Mouse (Mus musculus): ENCODE results near the gene Dpp10. TPM values are rescaled to one million over a fixed set of nuclear protein-coding genes. Genes with fewer than 3 reads are reported as not detected.

Dpp10 gene
- polyA plus RNA-seq, 1 experiment: 71.1 TPM

GRCm38 (mm10) chr1:124002797-124003196, 42.6 kb downstream of the Dpp10 start:
- Histone ChIP-seq H3K27ac (ENCODE audit: insufficient read depth, low read length) (no peak overlapping the region), H3K4me1 (ENCODE audit: control insufficient read depth, insufficient read depth, low read length) (no peaks in the 10 kb centered on the region; the same call in 1 of the 2 replicates), H3K4me3 (ENCODE audit: insufficient read depth, low read length) (no peak overlapping the region)
- TF ChIP-seq CTCF (IDR thresholded peaks at IDR 0.05; ENCODE audit: extremely low read depth, insufficient read depth, low read length): no peak
- TF ChIP-seq POLR2A (IDR thresholded peaks at IDR 0.05; ENCODE audit: extremely low read depth, insufficient read depth, low read length): no peak

GRCm38 (mm10) chr1:123995780-123996179, 49.6 kb downstream of the Dpp10 start:
- Histone ChIP-seq H3K4me3 (ENCODE audit: insufficient read depth, low read length) (no peak overlapping the region), H3K4me1 (ENCODE audit: control insufficient read depth, insufficient read depth, low read length) (no peaks in the 10 kb centered on the region), H3K27ac (ENCODE audit: insufficient read depth, low read length) (no peak overlapping the region)
- TF ChIP-seq POLR2A (IDR thresholded peaks at IDR 0.05; ENCODE audit: extremely low read depth, insufficient read depth, low read length): no peak
- no peak for TF ChIP-seq CTCF (IDR thresholded peaks at IDR 0.05; ENCODE audit: extremely low read depth, insufficient read depth, low read length)

GRCm38 (mm10) chr1:123985324-123986024, 59.9 kb downstream of the Dpp10 start:
- Histone ChIP-seq H3K4me1 (ENCODE audit: control insufficient read depth, insufficient read depth, low read length) (no peaks in the 10 kb centered on the region; the same call in 1 of the 2 replicates), H3K27ac (ENCODE audit: insufficient read depth, low read length) (no peak overlapping the region), H3K4me3 (ENCODE audit: insufficient read depth, low read length) (no peak overlapping the region)
- TF ChIP-seq POLR2A (IDR thresholded peaks at IDR 0.05; ENCODE audit: extremely low read depth, insufficient read depth, low read length): no peak
- TF ChIP-seq CTCF (IDR thresholded peaks at IDR 0.05; ENCODE audit: extremely low read depth, insufficient read depth, low read length): no peak

GRCm38 (mm10) chr1:123978597-123978996, 66.8 kb downstream of the Dpp10 start:
- no peak overlapping the region for H3K27ac ChIP-seq (ENCODE audit: insufficient read depth, low read length)
- TF ChIP-seq POLR2A (IDR thresholded peaks at IDR 0.05; ENCODE audit: extremely low read depth, insufficient read depth, low read length): no peak
- no peak for TF ChIP-seq CTCF (IDR thresholded peaks at IDR 0.05; ENCODE audit: extremely low read depth, insufficient read depth, low read length)
- H3K4me3 ChIP-seq (ENCODE audit: insufficient read depth, low read length): no peak overlapping the region
- no peaks in the 10 kb centered on the region for H3K4me1 ChIP-seq (ENCODE audit: control insufficient read depth, insufficient read depth, low read length)

- no peak overlapping the region for H3K4me3 ChIP-seq (ENCODE audit: insufficient read depth, low read length)
- H3K4me1 ChIP-seq (ENCODE audit: control insufficient read depth, insufficient read depth, low read length): no peaks in the 10 kb centered on the region
- TF ChIP-seq POLR2A (IDR thresholded peaks at IDR 0.05; ENCODE audit: extremely low read depth, insufficient read depth, low read length) (no peak), CTCF (IDR thresholded peaks at IDR 0.05; ENCODE audit: extremely low read depth, insufficient read depth, low read length) (peak; percentile 56)
- no peak overlapping the region for H3K27ac ChIP-seq (ENCODE audit: insufficient read depth, low read length)
Observed at GRCm38 (mm10) chr1:123974621-123975020, 70.7 kb downstream of the Dpp10 start.

- Histone ChIP-seq H3K4me3 (ENCODE audit: insufficient read depth, low read length) (no peak overlapping the region), H3K4me1 (ENCODE audit: control insufficient read depth, insufficient read depth, low read length) (no peaks in the 10 kb centered on the region), H3K27ac (ENCODE audit: insufficient read depth, low read length) (no peak overlapping the region)
- TF ChIP-seq CTCF (IDR thresholded peaks at IDR 0.05; ENCODE audit: extremely low read depth, insufficient read depth, low read length) (no peak), POLR2A (IDR thresholded peaks at IDR 0.05; ENCODE audit: extremely low read depth, insufficient read depth, low read length) (no peak)
Observed at GRCm38 (mm10) chr1:123946149-123946548, 99.2 kb downstream of the Dpp10 start.

- no peak for TF ChIP-seq POLR2A (IDR thresholded peaks at IDR 0.05; ENCODE audit: extremely low read depth, insufficient read depth, low read length)
- no peak for TF ChIP-seq CTCF (IDR thresholded peaks at IDR 0.05; ENCODE audit: extremely low read depth, insufficient read depth, low read length)
- H3K4me1 ChIP-seq (ENCODE audit: control insufficient read depth, insufficient read depth, low read length): no peaks in the 10 kb centered on the region
- no peak overlapping the region for H3K4me3 ChIP-seq (ENCODE audit: insufficient read depth, low read length)
- H3K27ac ChIP-seq (ENCODE audit: insufficient read depth, low read length): no peak overlapping the region
Observed at GRCm38 (mm10) chr1:123940826-123941225, 104.5 kb downstream of the Dpp10 start.

GRCm38 (mm10) chr1:123933812-123934727, 111.3 kb downstream of the Dpp10 start:
- TF ChIP-seq CTCF (IDR thresholded peaks at IDR 0.05; ENCODE audit: extremely low read depth, insufficient read depth, low read length) (no peak), POLR2A (IDR thresholded peaks at IDR 0.05; ENCODE audit: extremely low read depth, insufficient read depth, low read length) (no peak)
- H3K4me1 ChIP-seq (ENCODE audit: control insufficient read depth, insufficient read depth, low read length): no peaks in the 10 kb centered on the region
- H3K4me3 ChIP-seq (ENCODE audit: insufficient read depth, low read length): no peak overlapping the region
- no peak overlapping the region for H3K27ac ChIP-seq (ENCODE audit: insufficient read depth, low read length)

- H3K4me1 ChIP-seq (ENCODE audit: control insufficient read depth, insufficient read depth, low read length): peaks cover 4% of the 10 kb centered on the region; the same call in 1 of the 2 replicates
- no peak overlapping the region for H3K4me3 ChIP-seq (ENCODE audit: insufficient read depth, low read length)
- TF ChIP-seq CTCF (IDR thresholded peaks at IDR 0.05; ENCODE audit: extremely low read depth, insufficient read depth, low read length): no peak
- TF ChIP-seq POLR2A (IDR thresholded peaks at IDR 0.05; ENCODE audit: extremely low read depth, insufficient read depth, low read length): no peak
- 0 out of 2 replicates have a peak overlapping the region, but pooled peaks have one; percentile 28 for H3K27ac ChIP-seq (ENCODE audit: insufficient read depth, low read length)
Observed at GRCm38 (mm10) chr1:123928003-123928370, 117.4 kb downstream of the Dpp10 start.

Data from cortical plate, adult 2 months (tissue).